In the genomic region with DNA sequence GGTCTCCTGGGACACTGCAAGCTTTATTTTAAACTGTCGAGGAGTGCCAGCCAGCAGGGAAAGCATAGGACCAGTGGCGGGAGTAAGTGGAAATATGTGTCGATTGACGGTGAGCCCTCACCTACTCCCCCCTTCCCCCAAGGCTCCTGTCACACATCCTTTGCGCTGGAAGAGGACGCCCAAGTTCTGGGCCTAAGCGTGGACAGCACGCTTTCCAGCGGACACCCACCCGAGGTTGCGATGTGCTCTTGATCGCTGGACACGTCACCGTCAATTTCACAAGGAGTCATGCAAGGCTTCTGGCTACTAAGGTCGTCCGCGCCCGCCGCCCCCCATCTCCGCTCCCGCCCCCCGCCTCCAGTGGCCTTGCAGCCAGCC, we compare ENCODE assay signal across 9 mouse cellular contexts. TPM values are rescaled to one million over a fixed set of nuclear protein-coding genes. Genes with fewer than 3 reads are reported as not detected.
A peak's percentile ranks its signal among the peaks of the same experiment; 100 is the strongest.
DNase-seq lines count a peak whose midpoint lies in the region; ATAC-seq and TF ChIP-seq lines count a peak whose summit lies in the region.
"Had no signal": no experiment of that assay in that cellular context is flagged by ENCODE, and none has a peak within 500 bp of the region (broad histone marks: within the 10 kb centered on the region; RNA-seq: fewer than 3 reads in every experiment).

No protein-coding gene starts in this region.

- H3K4me2 ChIP-seq in forebrain, embryonic 14.5 days (ENCODE audit: low read length), result peak overlapping the region; percentile 73
- H3K4me2 ChIP-seq in limb, embryonic 11.5 days (ENCODE audit: low read depth, severe bottlenecking), result peak overlapping the region; percentile 64

- no peaks in the 10 kb centered on the region for H3K4me1 ChIP-seq in lung, adult 2 months (ENCODE audit: control insufficient read depth, insufficient read depth, low read length)
- H3K4me1 ChIP-seq in forebrain, embryonic 14.5 days (ENCODE audit: control insufficient read depth, insufficient read depth, low read length), result peaks cover 20% of the 10 kb centered on the region
- H3K4me1 ChIP-seq in limb, embryonic 11.5 days (ENCODE audit: control insufficient read depth, insufficient read depth, low read length), result peaks cover 26% of the 10 kb centered on the region
- peaks cover 24% of the 10 kb centered on the region for H3K4me1 ChIP-seq in olfactory bulb, adult 2 months (ENCODE audit: control insufficient read depth, insufficient read depth, low read length)

- no peaks in the 10 kb centered on the region for H3K27me3 ChIP-seq in forebrain, embryonic 14.5 days (replicated peaks; ENCODE audit: control insufficient read depth, insufficient read depth, low read length)
- peaks cover 4% of the 10 kb centered on the region for H3K27me3 ChIP-seq in limb, embryonic 11.5 days (ENCODE audit: control insufficient read depth, insufficient read depth, low read length)

- H3K4me3 ChIP-seq in lung, adult 2 months (replicated peaks; ENCODE audit: extremely low read depth, low read depth, low read length), result peak overlapping the region; percentile 24
- peak overlapping the region; percentile 73 for H3K4me3 ChIP-seq in forebrain, embryonic 14.5 days (ENCODE audit: low read depth, low read length)
- peak overlapping the region; percentile 72 for H3K4me3 ChIP-seq in limb, embryonic 11.5 days (ENCODE audit: low read depth, low read length)
- H3K4me3 ChIP-seq in olfactory bulb, adult 2 months (ENCODE audit: insufficient read depth, low read depth, low read length), result peak overlapping the region; percentile 95

- no peak for TF ChIP-seq POLR2A in lung, adult 2 months (IDR thresholded peaks at IDR 0.05; ENCODE audit: borderline replicate concordance, extremely low read depth, low read depth, low read length)
- TF ChIP-seq POLR2A in olfactory bulb, adult 2 months (IDR thresholded peaks at IDR 0.05; ENCODE audit: insufficient read depth, low read depth, low read length), result no peak

- no peaks in the 10 kb centered on the region for H3K9me3 ChIP-seq in forebrain, embryonic 14.5 days (replicated peaks; ENCODE audit: control insufficient read depth, low read length)
- no peaks in the 10 kb centered on the region for H3K9me3 ChIP-seq in limb, embryonic 11.5 days (ENCODE audit: control insufficient read depth, low read length)

- TF ChIP-seq CTCF in lung, adult 2 months (IDR thresholded peaks at IDR 0.05; ENCODE audit: insufficient read depth, low read length), result no peak
- TF ChIP-seq CTCF in olfactory bulb, adult 2 months (IDR thresholded peaks at IDR 0.05; ENCODE audit: insufficient read depth, low read depth, low read length), result no peak

- H3K36me3 ChIP-seq in forebrain, embryonic 14.5 days (ENCODE audit: control insufficient read depth, insufficient read depth, low read length), result 0 out of 2 replicates have a peak, but pooled peaks cover 3% of the 10 kb centered on the region
- H3K36me3 ChIP-seq in limb, embryonic 11.5 days (ENCODE audit: control insufficient read depth, insufficient read depth, low read length), result no peaks in the 10 kb centered on the region

- 3% methylated on average over 22 of the region's 22 CpGs for WGBS in lung, adult 2 months
- WGBS in forebrain, embryonic 14.5 days, result 1% methylated on average over 22 of the region's 22 CpGs
- under 1% methylated on average over 22 of the region's 22 CpGs for WGBS in limb, embryonic 11.5 days
- 2% methylated on average over 22 of the region's 22 CpGs for WGBS in olfactory bulb, adult 2 months

- DNase-seq in lung, adult 2 months, result no peak
- no peak for DNase-seq in lung, postnatal 36 days
- no peak for DNase-seq in forebrain, embryonic 14.5 days (ENCODE audit: low spot score)
- DNase-seq in limb, embryonic 11.5 days (ENCODE audit: low spot score), result peak; percentile 67
- no peak for DNase-seq in adrenal gland, adult 18-20 months (ENCODE audit: low spot score in 2 of 2)
- DNase-seq in spleen, adult 12 weeks (ENCODE audit: low spot score), result no peak

- peak; percentile 36; the same call in 1 of the 2 replicates for ATAC-seq in forebrain, embryonic 14.5 days
- ATAC-seq in limb, embryonic 11.5 days (ENCODE audit: insufficient number of reproducible peaks, low FRiP score, low TSS enrichment, low read depth), result 0 out of 2 replicates have a peak, but pooled peaks have one; percentile 10
- no peak for ATAC-seq in monocyte, adult 5-6 weeks (replicated peaks; ENCODE audit: insufficient number of reproducible peaks, low FRiP score, low TSS enrichment, poor library complexity, severe bottlenecking)

- H3K9ac ChIP-seq in forebrain, embryonic 14.5 days (ENCODE audit: low read length), result peak overlapping the region; percentile 99
- peak overlapping the region; percentile 93 for H3K9ac ChIP-seq in limb, embryonic 11.5 days (ENCODE audit: low read length)

- peak overlapping the region; percentile 100 for H3K27ac ChIP-seq in forebrain, embryonic 14.5 days (ENCODE audit: low read depth, low read length)
- no peak overlapping the region for H3K27ac ChIP-seq in limb, embryonic 11.5 days (replicated peaks; ENCODE audit: low read depth, low read length)
- peak overlapping the region; percentile 79 for H3K27ac ChIP-seq in olfactory bulb, adult 2 months (ENCODE audit: insufficient read depth, low read depth, low read length)

RNA-seq across cellular contexts. Expression of a gene that starts 0.3 kb away (rescaled TPM):
- polyA plus RNA-seq in lung, adult 2 months (2012; rRNA removed), result 50.9 and 56.2 TPM in 2 replicates
- 62.2 and 72.7 TPM in 2 replicates for polyA plus RNA-seq in forebrain, embryonic 14.5 days (2014; fragmentation: Nextera tagmentation; extraction: Ambion mirVana)
- polyA plus RNA-seq in limb, embryonic 11.5 days (2014; fragmentation: Nextera tagmentation; extraction: Ambion mirVana), result 52.0 and 63.3 TPM in 2 replicates
- polyA plus RNA-seq in olfactory bulb, adult 2 months (2012; ENCODE audit: insufficient read depth, insufficient read length, low replicate concordance, missing spikeins), result 353 TPM in 1 of 2 replicates, not detected in the other
- 24.6 to 43.1 TPM (median 27.3 TPM) in 3 replicates for total RNA-seq in monocyte, adult 5-6 weeks (2017)
- 10 to 100 TPM; 36.6 to 38.3 TPM for total RNA-seq in adrenal gland, adult 18-20 months (2021)

RNA-seq across cellular contexts. Expression of a gene that starts 26.4 kb away (rescaled TPM):
- polyA plus RNA-seq in lung, adult 2 months (2012; rRNA removed), result not detected in 2 replicates
- not detected in 2 replicates for polyA plus RNA-seq in forebrain, embryonic 14.5 days (2014; fragmentation: Nextera tagmentation; extraction: Ambion mirVana)
- polyA plus RNA-seq in limb, embryonic 11.5 days (2014; fragmentation: Nextera tagmentation; extraction: Ambion mirVana), result not detected in 2 replicates
- polyA plus RNA-seq in olfactory bulb, adult 2 months (2012; ENCODE audit: insufficient read depth, insufficient read length, low replicate concordance, missing spikeins), result not detected in 2 replicates
- total RNA-seq in monocyte, adult 5-6 weeks (2017), result not detected in 3 replicates
- not detected for total RNA-seq in adrenal gland, adult 18-20 months (2021)
- total RNA-seq: left cerebral cortex, adult 8-10 months had no signal

Comparison
In these comparisons a context has a peak if more than half of its experiments do, and no peak if none do; other contexts are left out.
1. H3K4me3 ChIP-seq: peak in every context shown above with its lines; median percentile 95 in olfactory bulb, adult 2 months; 73 in forebrain, embryonic 14.5 days; 72 in limb, embryonic 11.5 days; 24 in lung, adult 2 months.